Mouse (Mus musculus): Measurements from ENCODE around the gene Pecam1. TPM values are rescaled to one million over a fixed set of nuclear protein-coding genes. Genes with fewer than 3 reads are reported as not detected.
"Not testable (repeated sequence)": the region's sequence is repeated elsewhere in the genome, so short reads cannot be mapped to it uniquely, and the experiment has no call there.

The Pecam1 gene
- polyA plus RNA-seq, 1 experiment from 2014 or later, result 6.1 TPM

DNA sequence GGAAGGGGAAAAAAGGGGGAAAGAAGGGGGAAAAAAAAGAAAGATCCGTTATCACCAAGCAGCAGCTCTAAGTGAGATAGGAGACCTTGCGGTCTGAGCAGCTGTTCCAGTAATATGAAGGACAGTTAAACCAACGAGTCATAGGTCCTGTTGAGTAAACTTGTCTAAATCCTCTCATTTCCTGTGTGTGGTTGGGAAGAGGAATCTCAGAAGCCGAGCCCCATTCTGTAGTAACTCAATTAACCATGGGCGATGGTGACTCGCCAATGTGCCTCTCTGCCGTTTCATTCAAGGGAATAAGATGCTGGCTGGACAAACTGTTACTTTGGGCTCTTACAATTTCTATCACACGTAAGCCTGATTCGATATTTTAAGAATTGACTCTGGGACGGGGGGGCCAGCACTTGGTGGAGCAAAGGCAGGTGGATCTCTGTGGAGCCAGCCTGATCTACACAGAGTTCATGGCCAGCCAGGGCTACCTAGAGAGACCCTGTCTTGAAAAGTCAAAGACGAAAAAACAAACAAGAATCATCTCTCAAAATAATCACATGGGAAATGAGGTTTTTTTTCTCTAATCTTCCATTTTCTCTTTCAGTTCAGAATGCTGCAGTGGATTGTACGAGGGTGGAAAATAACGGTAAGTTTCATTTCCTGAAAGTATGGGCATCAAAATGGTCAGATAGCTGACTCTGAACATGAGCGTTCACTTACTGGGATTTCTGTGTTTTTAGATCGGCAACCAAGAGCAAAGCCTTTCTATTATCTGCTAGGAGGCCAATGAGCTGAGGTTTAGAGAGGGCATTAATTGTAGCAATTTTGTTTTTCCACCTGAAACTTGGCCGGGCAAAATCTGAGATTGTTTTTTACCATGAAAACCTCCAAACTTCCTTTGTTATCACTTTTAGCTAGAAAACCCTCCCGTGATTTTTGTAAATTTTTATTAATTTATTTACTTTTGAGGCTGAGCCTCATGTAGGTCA, 901 bp upstream of the Pecam1 start, which contains the start of gene Milr1:
Gene Milr1 (plus strand): TSS at position 188 of the 980 bp plus-strand sequence.
- Histone ChIP-seq H3K9ac (no peak within 1 kb of the TSS), H3K4me2 (peak within 1 kb of the TSS; percentile 26), H3K27me3 (0 out of 2 replicates have a peak, but pooled peaks cover 8% of the 10 kb centered on the region), H3K4me1 (replicated peaks) (peaks cover 20% of the 10 kb centered on the region), H3K36me3 (no peaks in the 10 kb centered on the region), H3K27ac (peak within 1 kb of the TSS; percentile 45), H3K4me3 (replicated peaks) (peak within 1 kb of the TSS; percentile 11), H3K9me3 (replicated peaks) (no peaks in the 10 kb centered on the region)
- ATAC-seq (ENCODE audit: low read depth) (no peak), DNase-seq (no peak)
- WGBS (ENCODE audit: insufficient replicate concordance), result 27% methylated on average over 17 of the region's 17 CpGs

DNA sequence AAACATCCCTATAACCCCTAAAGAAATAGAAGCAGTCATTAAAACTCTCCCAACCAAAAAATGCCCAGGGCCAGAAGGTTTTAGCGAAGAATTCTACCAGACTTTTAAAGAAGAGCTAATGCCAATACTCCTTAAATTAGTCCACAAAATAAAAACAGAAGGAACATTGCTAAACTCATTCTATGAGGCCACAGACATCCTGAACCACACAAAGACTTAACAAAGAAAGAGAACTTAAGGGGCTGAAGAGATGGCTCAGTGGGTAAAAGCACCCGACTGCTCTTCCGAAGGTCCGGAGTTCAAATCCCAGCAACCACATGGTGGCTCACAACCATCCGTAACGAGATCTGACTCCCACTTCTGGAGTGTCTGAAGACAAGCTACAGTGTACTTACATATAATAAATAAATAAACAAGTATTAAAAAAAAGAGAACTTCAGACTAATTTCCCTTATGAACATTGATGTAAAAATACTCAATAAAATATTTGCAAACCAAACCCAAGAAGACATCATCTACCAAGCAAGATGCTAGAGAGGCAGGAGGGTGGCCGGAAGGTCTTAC, 789 bp downstream of the Pecam1 start:
- H3K27ac ChIP-seq; H3K4me3 ChIP-seq (replicated peaks); H3K4me2 ChIP-seq; H3K36me3 ChIP-seq; H3K9ac ChIP-seq; H3K9me3 ChIP-seq (replicated peaks); H3K27me3 ChIP-seq; DNase-seq; ATAC-seq (ENCODE audit: low read depth): not testable (repeated sequence)
- peaks cover 20% of the 10 kb centered on the region for H3K4me1 ChIP-seq (replicated peaks)
- WGBS (ENCODE audit: insufficient replicate concordance), result 78% methylated on average over 7 of the region's 7 CpGs

DNA sequence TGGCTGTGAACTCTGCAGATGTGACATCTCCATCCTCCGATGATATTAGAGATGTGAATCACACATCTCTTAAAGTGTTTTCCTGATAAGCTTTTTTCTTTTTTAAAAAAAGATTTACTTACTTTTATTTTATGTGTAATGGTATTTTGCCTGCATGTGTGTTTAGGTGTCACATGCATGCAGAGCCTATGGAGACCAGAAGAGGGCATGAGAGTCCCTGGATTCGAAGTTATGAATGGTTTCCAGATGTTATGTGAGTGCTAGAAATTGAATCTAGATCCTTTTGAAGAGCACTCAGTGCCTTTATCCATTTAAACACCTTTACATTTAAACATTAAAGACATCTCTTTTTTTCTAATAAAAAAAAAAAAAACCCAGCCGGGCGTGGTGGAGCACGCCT, 5.5 kb downstream of the Pecam1 start:
- Histone ChIP-seq H3K27ac (no peak overlapping the region), H3K36me3 (no peaks in the 10 kb centered on the region), H3K4me2 (no peak overlapping the region), H3K4me3 (replicated peaks) (no peak overlapping the region), H3K27me3 (no peaks in the 10 kb centered on the region), H3K4me1 (replicated peaks) (0 out of 2 replicates have a peak, but pooled peaks cover 3% of the 10 kb centered on the region), H3K9ac (no peak overlapping the region), H3K9me3 (replicated peaks) (no peaks in the 10 kb centered on the region)
- ATAC-seq (ENCODE audit: low read depth), result no peak
- 76% methylated on average over 5 of the region's 5 CpGs for WGBS (ENCODE audit: insufficient replicate concordance)
- no peak for DNase-seq

DNA sequence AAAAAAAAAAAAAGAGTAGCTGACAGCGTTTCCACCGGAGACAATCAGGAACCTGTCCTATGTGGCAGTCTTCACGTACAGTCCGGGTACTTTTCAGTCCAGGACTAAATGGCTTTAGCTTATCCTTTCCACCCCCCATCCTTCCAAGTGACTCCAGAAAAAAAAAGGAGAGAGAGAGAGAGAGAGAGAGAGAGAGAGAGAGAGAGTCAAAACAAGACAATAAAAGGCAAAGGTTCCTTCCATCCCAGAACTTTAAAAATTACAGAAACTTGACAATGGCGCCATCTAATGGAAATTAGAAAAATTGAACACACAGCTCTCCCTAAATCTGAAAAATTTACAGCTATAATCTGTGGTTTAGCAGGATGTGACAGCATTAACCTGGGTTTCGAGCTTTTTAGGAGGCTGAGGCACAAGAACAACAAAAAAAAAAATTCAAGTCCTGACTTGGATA, 8.0 kb downstream of the Pecam1 start:
- 0 out of 2 replicates have a peak, but pooled peaks cover 3% of the 10 kb centered on the region for H3K4me1 ChIP-seq (replicated peaks)
- no peaks in the 10 kb centered on the region for H3K9me3 ChIP-seq (replicated peaks)
- H3K9ac ChIP-seq, result no peak overlapping the region
- no peak for DNase-seq
- H3K4me3 ChIP-seq (replicated peaks), result no peak overlapping the region
- no peaks in the 10 kb centered on the region for H3K36me3 ChIP-seq
- no peak for ATAC-seq (ENCODE audit: low read depth)
- 21% methylated on average over 6 of the region's 6 CpGs for WGBS (ENCODE audit: insufficient replicate concordance)
- no peaks in the 10 kb centered on the region for H3K27me3 ChIP-seq
- H3K27ac ChIP-seq, result no peak overlapping the region
- H3K4me2 ChIP-seq, result no peak overlapping the region

DNA sequence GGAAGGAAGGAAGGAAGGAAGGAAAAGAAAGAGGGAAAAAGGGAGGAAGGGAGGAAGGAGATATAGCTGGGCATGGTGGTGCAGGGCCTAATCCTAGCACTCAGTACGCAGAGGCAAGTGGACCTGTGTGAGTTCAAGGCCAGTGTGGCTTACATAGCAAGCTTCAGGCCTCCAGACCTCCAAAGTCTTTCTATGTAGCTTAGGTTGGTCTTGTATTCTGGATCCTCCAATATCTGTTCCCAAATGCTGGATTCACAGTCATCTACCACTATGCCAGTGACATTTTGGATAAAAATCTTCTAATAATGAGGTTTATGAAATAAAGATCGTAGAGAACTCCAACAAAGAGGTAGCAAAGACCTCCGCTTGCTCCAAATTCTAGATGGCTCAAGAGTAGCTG, 8.6 kb downstream of the Pecam1 start:
- 0 out of 2 replicates have a peak, but pooled peaks cover 6% of the 10 kb centered on the region for H3K4me1 ChIP-seq (replicated peaks)
- no peak overlapping the region for H3K4me3 ChIP-seq (replicated peaks)
- ATAC-seq (ENCODE audit: low read depth) (no peak), DNase-seq (no peak)
- H3K9me3 ChIP-seq (replicated peaks), result no peaks in the 10 kb centered on the region
- H3K9ac ChIP-seq, result no peak overlapping the region
- no peaks in the 10 kb centered on the region for H3K36me3 ChIP-seq
- H3K27me3 ChIP-seq, result no peaks in the 10 kb centered on the region
- no peak overlapping the region for H3K27ac ChIP-seq
- 67% methylated on average over 3 of the region's 3 CpGs for WGBS (ENCODE audit: insufficient replicate concordance)
- H3K4me2 ChIP-seq, result no peak overlapping the region

DNA sequence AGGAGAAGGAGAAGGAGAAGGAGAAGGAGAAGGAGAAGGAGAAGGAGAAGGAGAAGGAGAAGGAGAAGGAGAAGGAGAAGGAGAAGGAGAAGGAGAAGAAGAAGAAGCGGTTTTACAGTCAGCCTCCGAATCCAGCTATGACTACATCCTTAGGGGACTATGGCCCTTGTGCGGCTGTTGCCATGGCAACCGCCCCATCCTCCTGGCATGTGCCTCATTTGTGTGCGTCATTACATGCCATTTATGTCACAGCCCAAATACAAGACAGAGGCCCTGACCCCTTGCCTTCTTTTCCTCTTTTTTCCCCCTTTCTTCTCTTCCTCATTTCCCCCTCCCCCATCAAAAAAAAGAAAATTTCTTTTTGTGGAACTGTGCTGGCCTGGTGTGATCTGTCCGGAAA, 9.2 kb downstream of the Pecam1 start:
- no peak overlapping the region for H3K4me3 ChIP-seq (replicated peaks)
- ATAC-seq (ENCODE audit: low read depth) (no peak), DNase-seq (no peak)
- 0 out of 2 replicates have a peak, but pooled peaks cover 6% of the 10 kb centered on the region for H3K4me1 ChIP-seq (replicated peaks)
- H3K4me2 ChIP-seq, result no peak overlapping the region
- no peaks in the 10 kb centered on the region for H3K9me3 ChIP-seq (replicated peaks)
- WGBS (ENCODE audit: insufficient replicate concordance), result 51% methylated on average over 6 of the region's 6 CpGs
- H3K27me3 ChIP-seq, result no peaks in the 10 kb centered on the region
- H3K27ac ChIP-seq, result no peak overlapping the region
- no peak overlapping the region for H3K9ac ChIP-seq
- no peaks in the 10 kb centered on the region for H3K36me3 ChIP-seq

DNA sequence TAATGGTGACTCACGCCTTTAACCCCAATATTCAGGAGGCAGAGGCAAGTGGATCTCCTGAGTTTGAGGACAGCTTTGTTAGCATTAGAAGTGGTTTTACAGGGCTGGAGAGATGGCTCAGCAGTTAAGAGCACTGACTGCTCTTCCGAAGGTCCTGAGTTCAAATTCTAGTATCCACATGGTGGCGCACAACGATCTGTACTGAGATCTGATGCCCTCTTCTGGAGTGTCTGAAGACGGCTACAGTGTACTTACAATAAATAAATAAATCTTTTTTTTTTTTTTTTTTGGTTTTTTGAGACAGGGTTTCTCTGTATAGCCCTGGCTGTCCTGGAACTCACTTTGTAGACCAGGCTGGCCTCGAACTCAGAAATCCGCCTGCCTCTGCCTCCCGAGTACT, 9.7 kb downstream of the Pecam1 start:
- not testable (repeated sequence) for H3K27ac ChIP-seq; DNase-seq; H3K36me3 ChIP-seq; H3K4me1 ChIP-seq (replicated peaks); H3K27me3 ChIP-seq; ATAC-seq (ENCODE audit: low read depth); H3K4me3 ChIP-seq (replicated peaks); H3K9ac ChIP-seq; H3K4me2 ChIP-seq; H3K9me3 ChIP-seq (replicated peaks)
- WGBS (ENCODE audit: insufficient replicate concordance), result 73% methylated on average over 5 of the region's 8 CpGs

DNA sequence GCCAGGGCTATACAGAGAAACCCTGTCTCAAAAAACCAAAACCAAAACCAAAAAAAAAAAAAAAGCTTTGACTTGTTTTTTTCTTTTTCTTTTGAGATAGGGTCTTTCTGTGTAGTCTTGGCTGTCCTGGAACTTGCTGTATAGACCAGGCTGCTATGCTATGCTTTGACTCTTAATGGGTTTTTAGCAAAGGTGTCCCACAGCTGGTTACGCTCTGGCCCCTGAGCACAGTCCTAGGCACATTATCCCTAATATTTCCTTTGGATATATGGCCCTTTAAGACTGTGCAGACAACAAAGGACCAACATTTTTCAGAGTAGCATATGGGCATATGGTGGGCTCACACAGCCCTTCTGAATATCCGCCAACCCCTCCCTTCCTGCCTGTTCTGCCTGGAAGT, 11.3 kb downstream of the Pecam1 start:
- H3K36me3 ChIP-seq, result no peaks in the 10 kb centered on the region
- DNase-seq (no peak), ATAC-seq (ENCODE audit: low read depth) (no peak)
- no peaks in the 10 kb centered on the region for H3K27me3 ChIP-seq
- H3K9ac ChIP-seq, result no peak overlapping the region
- WGBS (ENCODE audit: insufficient replicate concordance), result 80% methylated on average over 2 of the region's 2 CpGs
- no peak overlapping the region for H3K27ac ChIP-seq
- H3K9me3 ChIP-seq (replicated peaks), result no peaks in the 10 kb centered on the region
- no peak overlapping the region for H3K4me2 ChIP-seq
- H3K4me1 ChIP-seq (replicated peaks), result 0 out of 2 replicates have a peak, but pooled peaks cover 6% of the 10 kb centered on the region
- H3K4me3 ChIP-seq (replicated peaks), result no peak overlapping the region

DNA sequence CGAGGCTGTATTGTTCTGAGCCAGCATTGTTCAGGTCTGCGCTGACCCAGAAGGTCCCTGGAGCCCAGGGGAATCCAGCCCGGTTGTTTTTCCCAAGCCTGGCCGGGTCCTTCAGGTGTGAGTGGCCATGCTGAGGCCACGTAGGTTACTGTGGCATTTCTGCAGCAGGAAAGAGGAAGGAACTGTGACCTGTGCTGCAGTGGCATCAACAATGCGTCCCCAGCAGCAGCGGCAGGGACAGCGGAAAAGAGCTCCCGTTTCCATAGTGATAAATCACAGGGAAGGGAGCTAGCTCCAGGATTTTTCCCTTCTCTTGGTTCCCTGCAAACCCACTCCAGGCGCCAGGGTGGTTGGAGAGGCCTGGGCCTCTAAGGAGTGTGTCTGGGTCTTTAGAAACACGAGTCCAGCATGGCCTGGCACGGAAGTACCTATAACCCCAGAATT, 13.2 kb downstream of the Pecam1 start:
- no peak overlapping the region for H3K9ac ChIP-seq
- no peak for ATAC-seq (ENCODE audit: low read depth)
- H3K36me3 ChIP-seq, result no peaks in the 10 kb centered on the region
- H3K9me3 ChIP-seq (replicated peaks), result no peaks in the 10 kb centered on the region
- no peak for DNase-seq
- no peaks in the 10 kb centered on the region for H3K27me3 ChIP-seq
- 50% methylated on average over 12 of the region's 12 CpGs for WGBS (ENCODE audit: insufficient replicate concordance)
- 0 out of 2 replicates have a peak, but pooled peaks cover 6% of the 10 kb centered on the region for H3K4me1 ChIP-seq (replicated peaks)
- H3K4me3 ChIP-seq (replicated peaks), result no peak overlapping the region
- H3K4me2 ChIP-seq, result no peak overlapping the region
- no peak overlapping the region for H3K27ac ChIP-seq

DNA sequence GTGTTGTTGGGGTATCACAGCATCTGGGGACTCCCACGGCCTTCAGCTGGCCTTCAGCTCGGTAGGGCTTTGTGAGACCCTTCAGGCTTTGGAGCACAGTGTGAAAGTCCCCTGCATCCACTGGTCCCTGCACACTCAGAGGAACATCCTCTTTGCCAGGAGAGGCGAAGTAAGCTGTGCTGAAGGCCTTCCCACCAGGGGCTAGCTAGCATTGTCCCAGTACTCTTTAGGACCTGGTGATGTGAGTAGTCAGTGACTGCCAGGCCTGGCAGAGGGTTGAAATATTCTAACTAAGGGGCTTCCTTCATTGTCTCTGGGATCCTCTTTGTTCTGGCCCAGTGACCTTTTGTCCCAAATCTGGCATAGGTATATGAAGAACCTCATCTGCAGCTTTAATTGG, 13.8 kb downstream of the Pecam1 start:
- no peak for DNase-seq
- Histone ChIP-seq H3K4me2 (no peak overlapping the region), H3K9ac (no peak overlapping the region), H3K36me3 (no peaks in the 10 kb centered on the region), H3K27me3 (no peaks in the 10 kb centered on the region), H3K9me3 (replicated peaks) (no peaks in the 10 kb centered on the region), H3K27ac (no peak overlapping the region), H3K4me3 (replicated peaks) (no peak overlapping the region), H3K4me1 (replicated peaks) (0 out of 2 replicates have a peak, but pooled peaks cover 3% of the 10 kb centered on the region)
- ATAC-seq (ENCODE audit: low read depth), result no peak
- WGBS (ENCODE audit: insufficient replicate concordance), result 61% methylated on average over 3 of the region's 3 CpGs

DNA sequence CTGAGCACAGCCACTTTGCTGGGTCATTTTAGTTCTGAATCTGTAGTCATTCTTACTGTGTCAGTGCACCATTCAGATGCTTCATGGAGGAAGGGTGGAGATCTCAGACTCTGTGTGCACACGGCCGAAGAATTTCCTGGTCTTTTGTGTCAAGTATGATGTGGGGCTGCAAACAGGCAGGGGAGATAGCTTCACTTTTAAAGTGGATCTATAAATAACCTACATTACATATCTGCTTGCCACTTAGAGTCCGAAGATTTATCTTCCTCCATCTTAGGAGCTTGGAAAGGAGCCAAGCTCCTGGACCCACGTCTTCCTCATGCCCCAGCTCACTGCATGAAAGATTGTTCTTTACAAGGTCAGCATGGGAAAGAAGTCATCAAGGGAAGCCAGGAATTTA, 19.7 kb downstream of the Pecam1 start:
- H3K9me3 ChIP-seq (replicated peaks), result no peaks in the 10 kb centered on the region
- peaks cover 29% of the 10 kb centered on the region for H3K4me1 ChIP-seq (replicated peaks)
- H3K27me3 ChIP-seq, result no peaks in the 10 kb centered on the region
- H3K4me2 ChIP-seq, result no peak overlapping the region
- no peak overlapping the region for H3K27ac ChIP-seq
- no peaks in the 10 kb centered on the region for H3K36me3 ChIP-seq
- no peak overlapping the region for H3K9ac ChIP-seq
- DNase-seq (no peak), ATAC-seq (ENCODE audit: low read depth) (no peak)
- no peak overlapping the region for H3K4me3 ChIP-seq (replicated peaks)
- 54% methylated on average over 4 of the region's 4 CpGs for WGBS (ENCODE audit: insufficient replicate concordance)

All from liver, embryonic 13.5 days (tissue).